Mouse (Mus musculus) intestine, postnatal 0 days (tissue): ENCODE data around the gene Cer1. TPM values are rescaled to one million over a fixed set of nuclear protein-coding genes. Genes with fewer than 3 reads are reported as not detected.
A peak's percentile ranks its signal among the peaks of the same experiment; 100 is the strongest.

Experiments
- ATAC-seq: fragments of 200-750 bp; cut with Nextera tagmentation; 2 replicates; pipeline ENCODE4 v1.8.0; 2017; ENCODE audit warnings: mild to moderate bottlenecking, moderate TSS enrichment, moderate library complexity
- H3K27ac ChIP-seq: fragments of 300-500 bp; sonication (generic); 2 replicates; pipeline ENCODE4 v1.5.1; 2014; ENCODE audit warnings: mild to moderate bottlenecking, low read depth, low read length, moderate library complexity
- H3K27me3 ChIP-seq: fragments of 300-500 bp; sonication (generic); replicated peaks from 2 replicates; pipeline ENCODE4 v1.6.1; 2014; ENCODE audit warnings: low read length, mixed read lengths; ENCODE audit not compliant: control insufficient read depth, insufficient read depth
- H3K36me3 ChIP-seq: fragments of 300-500 bp; sonication (generic); 2 replicates; pipeline ENCODE4 v1.6.1; 2014; ENCODE audit warnings: mild to moderate bottlenecking, moderate library complexity; ENCODE audit not compliant: control insufficient read depth, insufficient read depth
- H3K4me1 ChIP-seq: fragments of 300-500 bp; sonication (generic); replicated peaks from 2 replicates; pipeline ENCODE4 v1.6.1; 2014; ENCODE audit warnings: antibody characterized with exemption, low read length, mixed read lengths; ENCODE audit not compliant: control insufficient read depth, insufficient read depth
- H3K4me2 ChIP-seq: fragments of 300-500 bp; sonication (generic); replicated peaks from 2 replicates; pipeline ENCODE4 v1.6.1; 2014; ENCODE audit warnings: low read depth, mild to moderate bottlenecking, moderate library complexity
- H3K4me3 ChIP-seq: fragments of 300-500 bp; sonication (generic); 2 replicates; pipeline ENCODE4 v1.5.1; 2014; ENCODE audit warnings: low read depth, low read length
- H3K9ac ChIP-seq: fragments of 300-500 bp; sonication (generic); 2 replicates; pipeline ENCODE4 v1.6.1; 2014; ENCODE audit warnings: mild to moderate bottlenecking, low read depth, low read length
- H3K9me3 ChIP-seq: fragments of 300-500 bp; sonication (generic); 2 replicates; pipeline ENCODE4 v1.6.1; 2016; ENCODE audit warnings: mixed run types; ENCODE audit not compliant: control insufficient read depth
- CTCF ChIP-seq: sonication (generic); IDR thresholded peaks from 2 replicates; pipeline ENCODE4 v1.5.1; 2016; ENCODE audit warnings: low read depth, mild to moderate bottlenecking, control low read depth, antibody characterized with exemption, moderate library complexity
- WGBS: fragments of 180-500 bp; shearing (Covaris S2); extraction: QIAGEN DNeasy Blood & Tissue Kit; methylation state at CpG from one replicate; pipeline ENCODE4 v1.1.7; 2014; 5-methylcytosine and 5-hydroxymethylcytosine counted together
- polyA plus RNA-seq: library from polyadenylated mRNA; unstranded; fragments of >200 nt; fragmentation: Nextera tagmentation; extraction: Ambion mirVana; gene quantifications from 2 replicates; pipeline ENCODE4 v1.2.1, GENCODE M21; 2015

Cer1 gene
- polyA plus RNA-seq, 1 experiment from 2014 or later: not detected

GRCm38 (mm10) chr4:82848552-82849234, 36.3 kb downstream of the Cer1 start:
- Histone ChIP-seq H3K9me3 (no peaks in the 10 kb centered on the region), H3K4me3 (no peak overlapping the region), H3K27me3 (no peaks in the 10 kb centered on the region), H3K36me3 (peaks cover 15% of the 10 kb centered on the region; the same call in 1 of the 2 replicates), H3K9ac (no peak overlapping the region), H3K27ac (peak overlapping the region; percentile 65), H3K4me2 (no peak overlapping the region), H3K4me1 (no peaks in the 10 kb centered on the region; the same call in 1 of the 2 replicates)
- ATAC-seq: peak; percentile 97
- TF ChIP-seq CTCF: no peak
- 45% methylated on average over 5 of the region's 5 CpGs for WGBS

GRCm38 (mm10) chr4:82837526-82838240, 47.3 kb downstream of the Cer1 start:
- Histone ChIP-seq H3K27ac (no peak overlapping the region), H3K9ac (no peak overlapping the region), H3K4me2 (no peak overlapping the region), H3K36me3 (peaks cover 28% of the 10 kb centered on the region), H3K27me3 (no peaks in the 10 kb centered on the region), H3K4me3 (no peak overlapping the region), H3K9me3 (no peaks in the 10 kb centered on the region), H3K4me1 (no peaks in the 10 kb centered on the region)
- 66% methylated on average over 3 of the region's 3 CpGs for WGBS
- peak; percentile 21; the same call in 1 of the 2 replicates for TF ChIP-seq CTCF
- ATAC-seq: no peak

Other genes with a start within 250 kb of the Cer1 start
- 13.5 and 16.4 TPM in 2 replicates for gene Nfib, start 179.4 kb downstream of the Cer1 start, polyA plus RNA-seq
- gene Zdhhc21, start 25.2 kb downstream of the Cer1 start, polyA plus RNA-seq: 8.1 and 8.2 TPM in 2 replicates
- gene Frem1, start 167.2 kb upstream of the Cer1 start, polyA plus RNA-seq: 1.5 and 1.6 TPM in 2 replicates